Mouse (Mus musculus) stomach, postnatal 0 days (tissue): ENCODE data around the gene Ebf3. TPM values are rescaled to one million over a fixed set of nuclear protein-coding genes. Genes with fewer than 3 reads are reported as not detected.

ENCODE experiments used
- ATAC-seq: fragments of 200-750 bp; cut with Nextera tagmentation; 2 replicates; pipeline ENCODE4 v1.8.0; 2017; ENCODE audit not compliant: low FRiP score, low TSS enrichment
- DNase-seq: peaks from one replicate; pipeline ENCODE4 v3.0.0-alpha.2; 2016; ENCODE audit warnings: low spot score
- H3K27ac ChIP-seq: fragments of 300-500 bp; sonication (generic); replicated peaks from 2 replicates; pipeline ENCODE4 v1.5.1; 2014; ENCODE audit warnings: mild to moderate bottlenecking, control low read depth
- H3K27me3 ChIP-seq: fragments of 300-500 bp; sonication (generic); 2 replicates; pipeline ENCODE4 v1.6.1; 2014; ENCODE audit warnings: low read length; ENCODE audit not compliant: control insufficient read depth, insufficient read depth
- H3K36me3 ChIP-seq: fragments of 300-500 bp; sonication (generic); 2 replicates; pipeline ENCODE4 v1.6.1; 2014; ENCODE audit warnings: low read length, mixed read lengths; ENCODE audit not compliant: control insufficient read depth, insufficient read depth
- H3K4me1 ChIP-seq: fragments of 300-500 bp; sonication (generic); replicated peaks from 2 replicates; pipeline ENCODE4 v1.6.1; 2014; ENCODE audit warnings: antibody characterized with exemption; ENCODE audit not compliant: control insufficient read depth, insufficient read depth
- H3K4me2 ChIP-seq: fragments of 300-500 bp; sonication (generic); replicated peaks from 2 replicates; pipeline ENCODE4 v1.6.1; 2014; ENCODE audit warnings: low read depth, mild to moderate bottlenecking, control low read depth, moderate library complexity
- H3K4me3 ChIP-seq: fragments of 300-500 bp; sonication (generic); 2 replicates; pipeline ENCODE4 v1.5.1; 2014; ENCODE audit warnings: low read depth, low read length, control low read depth
- H3K9ac ChIP-seq: fragments of 300-500 bp; sonication (generic); 2 replicates; pipeline ENCODE4 v1.6.1; 2014; ENCODE audit warnings: mild to moderate bottlenecking, low read length, control low read depth, mixed read lengths
- H3K9me3 ChIP-seq: fragments of 300-500 bp; sonication (generic); 2 replicates; pipeline ENCODE4 v1.6.1; 2016; ENCODE audit warnings: low read length; ENCODE audit not compliant: control insufficient read depth
- CTCF ChIP-seq: IDR thresholded peaks from 2 replicates; pipeline ENCODE4 v1.5.1; 2016; ENCODE audit warnings: antibody characterized with exemption, low read depth, mild to moderate bottlenecking, moderate library complexity
- EP300 ChIP-seq: optimal IDR thresholded peaks from 2 replicates; pipeline ENCODE3; 2016; ENCODE audit warnings: antibody characterized with exemption
- WGBS: fragments of 180-500 bp; shearing (Covaris S2); extraction: QIAGEN DNeasy Blood & Tissue Kit; methylation state at CpG from one replicate; pipeline ENCODE4 v1.1.7; 2014; 5-methylcytosine and 5-hydroxymethylcytosine counted together
- polyA plus RNA-seq: library from polyadenylated mRNA; unstranded; fragments of >200 nt; fragmentation: Nextera tagmentation; extraction: Ambion mirVana; gene quantifications from 2 replicates; pipeline ENCODE4 v1.2.1, GENCODE M21; 2015

Gene Ebf3
- polyA plus RNA-seq, 1 experiment from 2014 or later, result 0.58 TPM

GRCm38 (mm10) chr7:137321961-137322784 is 7.9 kb upstream of the Ebf3 start:
- no peak overlapping the region for H3K9ac ChIP-seq
- no peak for TF ChIP-seq CTCF
- TF ChIP-seq EP300, result no peak
- H3K4me1 ChIP-seq, result no peaks in the 10 kb centered on the region; the same call in 1 of the 2 replicates
- peak overlapping the region; percentile 54 for H3K4me2 ChIP-seq
- ATAC-seq (0 out of 2 replicates have a peak, but pooled peaks have one; percentile 15), DNase-seq (no peak)
- H3K36me3 ChIP-seq, result no peaks in the 10 kb centered on the region
- no peak overlapping the region for H3K27ac ChIP-seq
- H3K27me3 ChIP-seq, result peaks cover 29% of the 10 kb centered on the region
- WGBS, result under 1% methylated on average over 71 of the region's 72 CpGs
- peak overlapping the region; percentile 34 for H3K4me3 ChIP-seq
- H3K9me3 ChIP-seq, result no peaks in the 10 kb centered on the region

- DNase-seq, result peak; percentile 66
These were observed 7.0 kb upstream of the Ebf3 start for GRCm38 (mm10) chr7:137321141-137321813.

GRCm38 (mm10) chr7:137320320-137320719 is 6.1 kb upstream of the Ebf3 start:
- DNase-seq, result no peak
- ATAC-seq, result no peak
- no peaks in the 10 kb centered on the region for H3K36me3 ChIP-seq
- no peak overlapping the region for H3K4me3 ChIP-seq
- TF ChIP-seq EP300 (no peak), CTCF (no peak)
- H3K4me1 ChIP-seq, result no peaks in the 10 kb centered on the region; the same call in 1 of the 2 replicates
- no peaks in the 10 kb centered on the region for H3K9me3 ChIP-seq
- H3K4me2 ChIP-seq, result no peak overlapping the region
- 8% methylated on average over 11 of the region's 11 CpGs for WGBS
- peaks cover 34% of the 10 kb centered on the region for H3K27me3 ChIP-seq
- no peak overlapping the region for H3K9ac ChIP-seq
- no peak overlapping the region for H3K27ac ChIP-seq

More at GRCm38 (mm10) chr7:137321141-137321813, 7.0 kb upstream of the Ebf3 start:
- ATAC-seq, result peak; percentile 58; the same call in 1 of the 2 replicates
- Histone ChIP-seq H3K4me1 (no peaks in the 10 kb centered on the region; the same call in 1 of the 2 replicates), H3K9me3 (no peaks in the 10 kb centered on the region), H3K4me3 (peak overlapping the region; percentile 34), H3K27ac (no peak overlapping the region), H3K27me3 (peaks cover 34% of the 10 kb centered on the region), H3K36me3 (no peaks in the 10 kb centered on the region), H3K4me2 (peak overlapping the region; percentile 35), H3K9ac (no peak overlapping the region)
- WGBS, result 1% methylated on average over 52 of the region's 52 CpGs
- TF ChIP-seq CTCF (peak; percentile 75), EP300 (no peak)

GRCm38 (mm10) chr7:137318924-137319885 is 5.0 kb upstream of the Ebf3 start:
- ATAC-seq, result no peak
- WGBS, result 3% methylated on average over 48 of the region's 48 CpGs
- peak; percentile 72 for DNase-seq
- Histone ChIP-seq H3K27me3 (peaks cover 42% of the 10 kb centered on the region), H3K9ac (no peak overlapping the region), H3K9me3 (no peaks in the 10 kb centered on the region), H3K4me3 (no peak overlapping the region), H3K36me3 (no peaks in the 10 kb centered on the region), H3K27ac (no peak overlapping the region), H3K4me1 (no peaks in the 10 kb centered on the region; the same call in 1 of the 2 replicates), H3K4me2 (no peak overlapping the region)
- TF ChIP-seq EP300 (no peak), CTCF (peak; percentile 79)

- no peaks in the 10 kb centered on the region for H3K36me3 ChIP-seq
- WGBS, result 15% methylated on average over 9 of the region's 9 CpGs
- H3K9ac ChIP-seq, result no peak overlapping the region
- H3K27ac ChIP-seq, result no peak overlapping the region
- no peaks in the 10 kb centered on the region; the same call in 1 of the 2 replicates for H3K4me1 ChIP-seq
- ATAC-seq, result no peak
- no peak for DNase-seq
- TF ChIP-seq EP300 (no peak), CTCF (no peak)
- no peak overlapping the region for H3K4me2 ChIP-seq
- peak overlapping the region; percentile 8; the same call in 1 of the 2 replicates for H3K4me3 ChIP-seq
- no peaks in the 10 kb centered on the region for H3K9me3 ChIP-seq
- H3K27me3 ChIP-seq, result peaks cover 42% of the 10 kb centered on the region
These were observed 4.1 kb upstream of the Ebf3 start for GRCm38 (mm10) chr7:137318383-137318775.
